Mouse (Mus musculus) gastrocnemius, adult 18-20 months (tissue): ENCODE results near the gene Gm14419. TPM values are rescaled to one million over a fixed set of nuclear protein-coding genes. Genes with fewer than 3 reads are reported as not detected.
"Not testable (repeated sequence)": the region's sequence is repeated elsewhere in the genome, so short reads cannot be mapped to it uniquely, and the experiment has no call there.

Source experiments
- DNase-seq: peaks from one replicate; pipeline ENCODE4 v3.0.0; 2021; ENCODE audit warnings: low spot score
- long read RNA-seq, 2 experiments: library from polyadenylated mRNA; stranded (forward); transcript quantifications; one replicate each; pipeline ENCODE4 v2.0.0; 2021
- total RNA-seq, 2 experiments: library from RNA; stranded (reverse); gene quantifications; 2 replicates each; pipeline ENCODE4 v1.2.3; 2021

Gm14419 gene
- 10 to 100 TPM; 26.0 to 30.6 TPM for total RNA-seq
- long read RNA-seq, experiment 1, partial matches to known transcripts = 0 of 9 reads
- long read RNA-seq, experiment 1, other reads (novel, unspliced or antisense) = 5 of 9 reads
- long read RNA-seq, experiment 2, partial matches to known transcripts = 0 of 5 reads
- long read RNA-seq, experiment 2, other reads (novel, unspliced or antisense) = 1 of 5 reads

GRCm38 (mm10) chr2:177000656-177001055 lies at the start of gene Gm14419:
TSS of gene Gm14419 (plus strand) at chr2:177000956.
- not testable (repeated sequence) for DNase-seq

Other genes starting within 250 kb of the Gm14419 start
- gene Gm14295, start 202.3 kb upstream of the Gm14419 start, total RNA-seq = 10 to 100 TPM; 10.3 to 12.9 TPM
- not detected for gene Gm14408, start 169.8 kb upstream of the Gm14419 start, total RNA-seq
- 1 to 10 TPM; 2.3 to 3.6 TPM for gene Gm14296, start 73.1 kb upstream of the Gm14419 start, total RNA-seq
- 1 to 10 TPM in 1 of 2 experiments, under 1 TPM in 1; 1.00 to 1.2 TPM for gene Gm14401, start 73.4 kb downstream of the Gm14419 start, total RNA-seq
- gene Gm14410, start 205.5 kb downstream of the Gm14419 start, total RNA-seq = 10 to 100 TPM; 10.5 to 12.8 TPM